Mouse (Mus musculus): ENCODE measurements around the gene Olfr374. TPM values are rescaled to one million over a fixed set of nuclear protein-coding genes. Genes with fewer than 3 reads are reported as not detected.
"Not testable (repeated sequence)": the region's sequence is repeated elsewhere in the genome, so short reads cannot be mapped to it uniquely, and the experiment has no call there.

Gene Olfr374
- polyA plus RNA-seq (2015; fragmentation: Nextera tagmentation; extraction: Ambion mirVana): 0.13 TPM in 1 of 2 replicates, not detected in the other

DNA sequence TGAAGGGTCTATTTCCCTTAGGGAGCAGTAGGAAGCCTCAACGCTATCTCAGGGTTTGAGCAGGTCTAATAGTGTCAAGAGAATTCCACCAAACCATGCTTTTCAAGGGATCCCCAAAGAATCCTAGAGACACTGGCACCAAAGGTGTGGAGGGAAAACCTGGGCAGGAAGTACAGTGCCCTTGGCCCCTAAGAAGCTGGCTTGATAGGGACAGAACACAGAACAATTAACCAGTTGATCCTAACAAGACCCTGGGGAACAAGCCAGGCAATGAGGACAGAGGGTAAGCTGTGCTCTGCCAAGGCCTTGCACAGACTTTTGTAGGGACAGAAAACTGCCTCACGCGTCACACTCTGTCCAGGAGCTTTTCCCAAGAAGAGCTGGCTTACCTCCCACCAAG lies at the start of gene Olfr374:
Olfr374 (plus strand) TSS at position 301 of the 400 bp plus-strand sequence.
- no peak within 1 kb of the TSS for H3K27ac ChIP-seq (ENCODE audit: low read length)
- H3K4me1 ChIP-seq (ENCODE audit: control insufficient read depth, insufficient read depth, low read length): no peaks in the 10 kb centered on the region
- no peaks in the 10 kb centered on the region for H3K27me3 ChIP-seq (replicated peaks; ENCODE audit: control insufficient read depth, insufficient read depth, low read length)
- no peaks in the 10 kb centered on the region for H3K9me3 ChIP-seq (ENCODE audit: control insufficient read depth, low read length)
- no peak within 1 kb of the TSS for H3K4me2 ChIP-seq (ENCODE audit: low read depth, low read length)
- WGBS: 82% methylated on average over 3 of the region's 3 CpGs
- H3K9ac ChIP-seq (ENCODE audit: low read depth, low read length): no peak within 1 kb of the TSS
- ATAC-seq: no peak
- H3K36me3 ChIP-seq (ENCODE audit: control insufficient read depth, insufficient read depth, low read length): no peaks in the 10 kb centered on the region
- H3K4me3 ChIP-seq (ENCODE audit: low read length): no peak within 1 kb of the TSS

DNA sequence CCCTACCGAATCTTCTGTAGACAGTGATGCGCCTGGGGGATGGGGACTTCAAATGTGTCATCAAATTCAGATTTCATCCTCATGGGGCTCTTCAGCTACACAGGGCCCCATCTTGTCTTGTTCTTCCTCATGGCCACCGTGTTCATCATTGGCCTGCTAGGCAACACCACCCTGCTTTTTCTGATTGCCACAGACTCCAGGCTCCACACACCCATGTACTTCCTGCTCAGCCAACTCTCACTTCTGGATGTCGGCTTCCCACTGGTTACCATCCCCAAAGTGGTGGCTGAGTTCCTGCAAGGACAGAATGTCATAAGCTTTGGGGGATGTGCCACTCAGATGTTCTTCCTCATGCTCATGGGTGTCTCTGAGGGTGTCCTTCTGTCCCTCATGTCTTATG lies 49.2 kb upstream of the Olfr374 start:
- H3K27ac ChIP-seq (ENCODE audit: low read length); H3K27me3 ChIP-seq (replicated peaks; ENCODE audit: control insufficient read depth, insufficient read depth, low read length); H3K36me3 ChIP-seq (ENCODE audit: control insufficient read depth, insufficient read depth, low read length); H3K4me1 ChIP-seq (ENCODE audit: control insufficient read depth, insufficient read depth, low read length); H3K4me2 ChIP-seq (ENCODE audit: low read depth, low read length); H3K4me3 ChIP-seq (ENCODE audit: low read length); H3K9me3 ChIP-seq (ENCODE audit: control insufficient read depth, low read length); H3K9ac ChIP-seq (ENCODE audit: low read depth, low read length); ATAC-seq: not testable (repeated sequence)
- WGBS: 85% methylated on average over 3 of the region's 4 CpGs

DNA sequence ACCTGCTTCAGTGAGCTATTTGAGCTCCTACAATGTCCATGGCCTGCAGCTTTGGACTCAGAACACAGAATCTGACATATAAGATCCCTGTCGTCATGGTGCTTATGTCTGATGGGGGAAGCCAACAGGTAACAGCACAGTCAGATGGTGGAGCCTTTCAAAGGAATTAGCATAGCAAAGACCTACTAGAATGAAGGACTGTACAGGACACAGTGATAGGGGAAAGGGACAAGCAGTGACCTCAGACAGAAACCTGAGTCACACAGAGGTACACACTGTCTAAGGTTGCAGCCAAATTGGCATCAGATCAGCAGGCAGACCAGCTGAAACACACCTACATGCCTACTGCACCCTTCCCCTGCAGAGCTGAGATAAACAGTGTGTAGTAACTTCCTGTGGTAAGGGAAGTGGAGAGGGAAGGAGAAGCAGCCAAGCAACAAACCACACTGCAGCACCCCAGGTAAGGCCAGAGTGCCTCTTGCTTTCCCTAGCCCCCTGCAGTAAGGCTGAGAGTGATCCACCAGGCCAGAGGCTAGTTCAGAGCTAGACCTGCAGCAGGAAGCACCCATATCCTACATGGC lies 39.9 kb upstream of the Olfr374 start:
- not testable (repeated sequence) for H3K36me3 ChIP-seq (ENCODE audit: control insufficient read depth, insufficient read depth, low read length); H3K4me1 ChIP-seq (ENCODE audit: control insufficient read depth, insufficient read depth, low read length); H3K27ac ChIP-seq (ENCODE audit: low read length); H3K4me2 ChIP-seq (ENCODE audit: low read depth, low read length); ATAC-seq; H3K4me3 ChIP-seq (ENCODE audit: low read length); H3K9me3 ChIP-seq (ENCODE audit: control insufficient read depth, low read length); H3K27me3 ChIP-seq (replicated peaks; ENCODE audit: control insufficient read depth, insufficient read depth, low read length); H3K9ac ChIP-seq (ENCODE audit: low read depth, low read length)
- WGBS: 100% methylated on average over 1 of the region's 1 CpGs

DNA sequence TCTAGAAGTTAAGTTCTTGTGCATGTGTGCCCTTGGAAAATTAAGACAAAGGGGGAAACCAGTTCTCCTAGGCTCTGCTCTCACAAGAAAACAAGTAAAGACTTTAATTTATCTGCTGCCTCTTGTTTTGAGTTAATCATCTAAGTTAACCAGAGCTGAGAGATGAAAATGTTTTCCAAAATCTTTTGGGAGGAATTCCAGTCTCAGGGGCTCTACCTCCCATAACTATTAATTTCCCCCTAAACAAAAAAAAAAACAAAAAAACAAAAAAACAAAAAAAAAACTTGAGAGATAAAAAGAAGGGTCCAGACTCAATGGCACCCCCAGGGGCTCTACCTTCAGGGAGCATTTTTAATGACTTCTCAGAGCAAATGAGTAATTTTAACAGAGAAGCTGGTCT lies 24.0 kb upstream of the Olfr374 start, which contains the start of gene Olfr373:
Olfr373 (plus strand) TSS at position 301 of the 400 bp plus-strand sequence.
- H3K4me2 ChIP-seq (ENCODE audit: low read depth, low read length); H3K27ac ChIP-seq (ENCODE audit: low read length); H3K9me3 ChIP-seq (ENCODE audit: control insufficient read depth, low read length); H3K27me3 ChIP-seq (replicated peaks; ENCODE audit: control insufficient read depth, insufficient read depth, low read length); H3K36me3 ChIP-seq (ENCODE audit: control insufficient read depth, insufficient read depth, low read length); ATAC-seq; H3K4me3 ChIP-seq (ENCODE audit: low read length); H3K4me1 ChIP-seq (ENCODE audit: control insufficient read depth, insufficient read depth, low read length); H3K9ac ChIP-seq (ENCODE audit: low read depth, low read length): not testable (repeated sequence)

DNA sequence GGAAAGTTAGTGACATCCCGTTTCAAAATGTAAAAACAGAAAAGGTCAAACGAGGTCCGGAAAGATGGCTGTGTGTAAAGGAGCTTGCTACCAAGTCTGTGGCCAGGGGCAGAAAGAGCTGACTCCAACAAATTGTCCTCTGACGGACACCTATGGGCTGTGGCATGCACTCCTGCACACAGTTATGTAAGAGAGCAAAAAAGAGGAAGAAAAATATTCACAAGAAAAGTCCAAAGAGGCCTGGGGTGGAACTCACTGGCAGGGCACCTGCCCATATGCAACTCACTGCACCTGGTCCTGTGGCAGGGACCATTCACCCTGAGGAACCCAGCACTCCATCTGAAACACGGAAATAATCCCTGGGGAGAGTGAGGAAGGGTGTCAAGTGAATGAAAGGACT lies 22.1 kb upstream of the Olfr374 start:
- Histone ChIP-seq H3K27me3 (replicated peaks; ENCODE audit: control insufficient read depth, insufficient read depth, low read length) (no peaks in the 10 kb centered on the region), H3K4me2 (ENCODE audit: low read depth, low read length) (no peak overlapping the region), H3K9me3 (ENCODE audit: control insufficient read depth, low read length) (no peaks in the 10 kb centered on the region), H3K4me3 (ENCODE audit: low read length) (no peak overlapping the region), H3K9ac (ENCODE audit: low read depth, low read length) (no peak overlapping the region), H3K36me3 (ENCODE audit: control insufficient read depth, insufficient read depth, low read length) (no peaks in the 10 kb centered on the region), H3K27ac (ENCODE audit: low read length) (no peak overlapping the region), H3K4me1 (ENCODE audit: control insufficient read depth, insufficient read depth, low read length) (no peaks in the 10 kb centered on the region)
- 72% methylated on average over 5 of the region's 5 CpGs for WGBS
- no peak for ATAC-seq

DNA sequence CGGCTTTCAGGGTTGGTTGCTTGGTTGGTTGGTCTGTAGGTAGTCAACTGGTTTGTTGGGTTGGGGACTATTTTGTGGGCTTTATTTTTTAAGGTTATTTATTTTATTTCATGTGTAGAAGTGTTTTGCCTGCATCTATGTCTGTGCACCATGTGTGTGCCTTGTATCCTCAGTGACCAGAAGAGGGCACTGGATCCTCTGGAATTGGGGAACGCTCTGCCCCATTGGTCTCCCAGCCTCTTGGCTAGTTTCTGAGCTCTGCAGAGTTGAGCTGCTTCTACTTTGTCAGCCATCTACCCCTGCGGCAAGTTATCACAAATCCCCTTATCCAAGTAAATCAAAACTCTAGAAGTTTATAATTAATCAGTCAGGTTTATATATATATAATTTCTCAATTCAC lies 19.2 kb upstream of the Olfr374 start:
- H3K4me1 ChIP-seq (ENCODE audit: control insufficient read depth, insufficient read depth, low read length); H3K36me3 ChIP-seq (ENCODE audit: control insufficient read depth, insufficient read depth, low read length); ATAC-seq; H3K4me3 ChIP-seq (ENCODE audit: low read length); H3K27me3 ChIP-seq (replicated peaks; ENCODE audit: control insufficient read depth, insufficient read depth, low read length); H3K9me3 ChIP-seq (ENCODE audit: control insufficient read depth, low read length); H3K27ac ChIP-seq (ENCODE audit: low read length); H3K9ac ChIP-seq (ENCODE audit: low read depth, low read length); H3K4me2 ChIP-seq (ENCODE audit: low read depth, low read length): not testable (repeated sequence)
- 75% methylated on average over 3 of the region's 3 CpGs for WGBS

DNA sequence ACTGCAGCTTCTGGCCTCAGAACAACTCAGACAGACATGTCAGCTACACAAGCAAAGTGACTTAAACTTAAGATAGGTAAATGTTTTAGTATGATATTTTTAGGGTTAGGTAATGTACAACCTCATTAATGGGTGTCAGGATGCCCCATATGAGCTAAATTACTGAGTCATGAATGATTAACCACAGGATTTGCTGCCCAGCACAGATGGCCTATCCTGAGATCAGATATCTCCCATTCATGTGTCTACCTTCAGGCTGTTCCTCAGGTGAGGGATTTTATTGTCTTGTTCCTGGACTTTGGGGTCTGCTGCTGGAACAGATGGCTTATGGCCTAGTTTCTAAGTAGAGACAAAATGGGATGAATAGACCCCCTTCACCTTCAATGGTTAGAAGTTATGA lies 10.1 kb upstream of the Olfr374 start:
- ATAC-seq: peak; percentile 86
- not testable (repeated sequence) for H3K4me1 ChIP-seq (ENCODE audit: control insufficient read depth, insufficient read depth, low read length); H3K9ac ChIP-seq (ENCODE audit: low read depth, low read length); H3K4me2 ChIP-seq (ENCODE audit: low read depth, low read length); H3K9me3 ChIP-seq (ENCODE audit: control insufficient read depth, low read length); H3K4me3 ChIP-seq (ENCODE audit: low read length); H3K36me3 ChIP-seq (ENCODE audit: control insufficient read depth, insufficient read depth, low read length); H3K27me3 ChIP-seq (replicated peaks; ENCODE audit: control insufficient read depth, insufficient read depth, low read length)
- peak overlapping the region; percentile 57; the same call in 1 of the 2 replicates for H3K27ac ChIP-seq (ENCODE audit: low read length)

DNA sequence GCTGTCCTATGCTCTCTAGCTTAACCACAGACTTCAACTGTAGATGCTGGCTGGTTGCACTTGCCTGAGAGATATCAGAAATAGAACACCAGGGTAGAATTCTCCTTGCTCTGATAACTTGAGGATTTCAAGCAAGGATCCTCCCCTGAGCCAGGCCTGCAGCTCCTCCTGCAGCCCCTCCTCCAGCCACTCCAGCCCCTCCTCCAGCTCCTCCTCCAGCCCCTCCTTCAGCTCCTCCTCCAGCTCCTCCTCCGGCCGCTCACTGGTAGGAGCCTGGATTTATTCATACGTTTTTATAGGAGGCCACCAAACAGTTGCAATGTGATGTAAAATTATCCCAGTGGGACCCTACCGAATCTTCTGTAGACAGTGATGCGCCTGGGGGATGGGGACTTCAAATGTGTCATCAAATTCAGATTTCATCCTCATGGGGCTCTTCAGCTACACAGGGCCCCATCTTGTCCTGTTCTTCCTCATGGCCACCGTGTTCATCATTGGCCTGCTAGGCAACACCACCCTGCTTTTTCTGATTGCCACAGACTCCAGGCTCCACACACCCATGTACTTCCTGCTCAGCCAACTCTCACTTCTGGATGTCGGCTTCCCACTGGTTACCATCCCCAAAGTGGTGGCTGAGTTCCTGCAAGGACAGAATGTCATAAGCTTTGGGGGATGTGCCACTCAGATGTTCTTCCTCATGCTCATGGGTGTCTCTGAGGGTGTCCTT lies 7.3 kb upstream of the Olfr374 start:
- H3K9me3 ChIP-seq (ENCODE audit: control insufficient read depth, low read length); H3K27ac ChIP-seq (ENCODE audit: low read length); H3K36me3 ChIP-seq (ENCODE audit: control insufficient read depth, insufficient read depth, low read length); H3K4me1 ChIP-seq (ENCODE audit: control insufficient read depth, insufficient read depth, low read length); H3K27me3 ChIP-seq (replicated peaks; ENCODE audit: control insufficient read depth, insufficient read depth, low read length); H3K9ac ChIP-seq (ENCODE audit: low read depth, low read length); H3K4me2 ChIP-seq (ENCODE audit: low read depth, low read length): not testable (repeated sequence)
- H3K4me3 ChIP-seq (ENCODE audit: low read length): peak overlapping the region; percentile 7; the same call in 1 of the 2 replicates
- peak; percentile 45 for ATAC-seq
- 55% methylated on average over 6 of the region's 7 CpGs for WGBS

DNA sequence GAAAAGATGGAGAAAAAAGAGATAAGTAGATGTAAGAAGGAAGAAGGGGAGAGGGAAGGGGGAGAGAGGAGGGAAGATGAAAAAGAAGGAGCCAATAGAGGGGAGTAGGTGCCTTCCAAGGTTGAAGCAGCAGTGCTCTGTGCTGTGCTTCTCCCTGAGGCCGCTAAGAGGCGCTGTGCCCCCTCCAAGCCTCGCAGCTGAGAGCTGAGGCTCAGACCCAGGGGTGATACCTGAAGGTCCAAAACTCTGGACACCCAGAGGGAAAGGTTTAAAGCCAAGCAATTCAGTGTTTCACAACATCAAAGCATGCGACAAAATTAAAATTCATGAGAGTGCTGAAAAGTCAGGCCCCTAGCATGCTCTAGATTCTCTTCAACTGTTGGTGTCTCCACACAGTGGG lies 1.7 kb upstream of the Olfr374 start:
- ATAC-seq: no peak
- Histone ChIP-seq H3K4me1 (ENCODE audit: control insufficient read depth, insufficient read depth, low read length) (no peaks in the 10 kb centered on the region), H3K27me3 (replicated peaks; ENCODE audit: control insufficient read depth, insufficient read depth, low read length) (no peaks in the 10 kb centered on the region), H3K36me3 (ENCODE audit: control insufficient read depth, insufficient read depth, low read length) (no peaks in the 10 kb centered on the region), H3K4me3 (ENCODE audit: low read length) (no peak overlapping the region), H3K4me2 (ENCODE audit: low read depth, low read length) (no peak overlapping the region), H3K9me3 (ENCODE audit: control insufficient read depth, low read length) (no peaks in the 10 kb centered on the region), H3K27ac (ENCODE audit: low read length) (no peak overlapping the region), H3K9ac (ENCODE audit: low read depth, low read length) (no peak overlapping the region)
- 30% methylated on average over 4 of the region's 4 CpGs for WGBS

DNA sequence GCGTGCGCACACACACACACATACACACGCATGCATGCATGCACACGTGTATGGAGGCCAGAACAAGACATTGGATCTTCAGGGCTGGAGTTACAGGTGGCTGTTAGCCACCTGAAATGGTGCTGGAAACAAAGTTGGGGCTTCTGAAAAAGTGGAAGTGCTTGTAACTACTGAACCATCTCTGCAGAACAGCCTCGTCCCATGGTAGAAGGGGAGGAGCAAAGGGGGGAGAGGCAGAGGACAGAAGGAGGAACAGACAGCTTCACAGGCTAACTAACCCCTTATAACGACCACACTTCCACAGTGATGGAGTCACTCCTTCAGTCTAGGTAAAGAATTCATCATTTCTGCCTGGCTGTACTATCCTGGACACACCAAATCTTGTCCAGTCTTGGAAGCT lies 4.0 kb downstream of the Olfr374 start:
- no peaks in the 10 kb centered on the region for H3K4me1 ChIP-seq (ENCODE audit: control insufficient read depth, insufficient read depth, low read length)
- H3K4me3 ChIP-seq (ENCODE audit: low read length): no peak overlapping the region
- H3K9me3 ChIP-seq (ENCODE audit: control insufficient read depth, low read length): no peaks in the 10 kb centered on the region
- no peak overlapping the region for H3K9ac ChIP-seq (ENCODE audit: low read depth, low read length)
- no peak overlapping the region for H3K4me2 ChIP-seq (ENCODE audit: low read depth, low read length)
- no peak overlapping the region for H3K27ac ChIP-seq (ENCODE audit: low read length)
- H3K36me3 ChIP-seq (ENCODE audit: control insufficient read depth, insufficient read depth, low read length): no peaks in the 10 kb centered on the region
- 70% methylated on average over 6 of the region's 6 CpGs for WGBS
- H3K27me3 ChIP-seq (replicated peaks; ENCODE audit: control insufficient read depth, insufficient read depth, low read length): no peaks in the 10 kb centered on the region
- no peak for ATAC-seq

All from intestine, embryonic 16.5 days (tissue).